Mouse (Mus musculus): ENCODE measurements around the gene Ergic3. TPM values are rescaled to one million over a fixed set of nuclear protein-coding genes. Genes with fewer than 3 reads are reported as not detected.

Gene Ergic3
- total and polyA plus RNA-seq, 2 experiments, result 59.2 to 168 TPM

DNA sequence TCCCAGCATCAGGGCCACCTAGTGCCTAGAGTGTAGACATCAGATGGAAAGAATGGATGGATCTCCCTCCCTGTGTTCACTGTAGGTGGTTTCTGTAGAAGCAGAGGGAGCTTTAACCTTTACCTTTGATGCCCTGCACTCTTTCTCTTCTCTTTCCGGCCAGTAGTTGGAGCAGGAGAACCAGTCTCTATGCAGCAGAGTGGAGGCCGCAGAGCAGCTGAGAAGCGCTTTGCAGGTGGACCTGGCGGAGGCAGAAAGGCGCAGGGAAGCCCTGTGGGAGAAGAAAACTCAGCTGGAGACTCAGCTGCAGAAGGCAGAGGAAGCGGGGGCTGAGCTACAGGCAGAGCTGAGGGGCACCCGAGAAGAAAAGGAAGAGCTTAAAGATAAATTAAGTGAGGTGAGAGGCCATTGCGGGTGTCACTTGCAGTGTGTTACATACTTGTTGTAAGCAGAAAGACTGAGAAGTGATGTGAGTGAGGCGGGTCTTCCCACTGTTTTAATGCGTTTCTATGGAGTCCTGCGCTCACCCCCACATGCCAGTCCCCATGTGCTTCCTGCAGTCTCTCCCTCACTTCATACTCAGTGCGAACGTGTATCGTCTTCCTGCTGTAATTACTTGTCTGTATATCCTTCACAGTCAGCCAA is 33.6 kb upstream of the Ergic3 start:
- Histone ChIP-seq H3K36me3 (ENCODE audit: control insufficient read depth, insufficient read depth, low read length) (peaks cover 42% of the 10 kb centered on the region), H3K27me3 (ENCODE audit: control insufficient read depth, insufficient read depth, low read length) (no peaks in the 10 kb centered on the region), H3K4me1 (ENCODE audit: control insufficient read depth, insufficient read depth, low read length) (no peaks in the 10 kb centered on the region), H3K79me2 (ENCODE audit: control insufficient read depth, insufficient read depth, low read length) (no peaks in the 10 kb centered on the region), H3K27ac (replicated peaks; ENCODE audit: insufficient read depth, low read depth, low read length) (no peak overlapping the region), H3K4me3 (ENCODE audit: insufficient read depth, low read depth, low read length) (no peak overlapping the region), H3K9ac (ENCODE audit: low read depth, low read length) (no peak overlapping the region)
- no peak for TF ChIP-seq CTCF (IDR thresholded peaks at IDR 0.05; ENCODE audit: low read depth, low read length)
- no peak for TF ChIP-seq POLR2A (IDR thresholded peaks at IDR 0.05; ENCODE audit: extremely low read depth, insufficient read depth, low read length)
- no peak for DNase-seq (ENCODE audit: extremely low read depth, low read depth, low spot score)
- WGBS, result 90% methylated on average over 14 of the region's 14 CpGs

DNA sequence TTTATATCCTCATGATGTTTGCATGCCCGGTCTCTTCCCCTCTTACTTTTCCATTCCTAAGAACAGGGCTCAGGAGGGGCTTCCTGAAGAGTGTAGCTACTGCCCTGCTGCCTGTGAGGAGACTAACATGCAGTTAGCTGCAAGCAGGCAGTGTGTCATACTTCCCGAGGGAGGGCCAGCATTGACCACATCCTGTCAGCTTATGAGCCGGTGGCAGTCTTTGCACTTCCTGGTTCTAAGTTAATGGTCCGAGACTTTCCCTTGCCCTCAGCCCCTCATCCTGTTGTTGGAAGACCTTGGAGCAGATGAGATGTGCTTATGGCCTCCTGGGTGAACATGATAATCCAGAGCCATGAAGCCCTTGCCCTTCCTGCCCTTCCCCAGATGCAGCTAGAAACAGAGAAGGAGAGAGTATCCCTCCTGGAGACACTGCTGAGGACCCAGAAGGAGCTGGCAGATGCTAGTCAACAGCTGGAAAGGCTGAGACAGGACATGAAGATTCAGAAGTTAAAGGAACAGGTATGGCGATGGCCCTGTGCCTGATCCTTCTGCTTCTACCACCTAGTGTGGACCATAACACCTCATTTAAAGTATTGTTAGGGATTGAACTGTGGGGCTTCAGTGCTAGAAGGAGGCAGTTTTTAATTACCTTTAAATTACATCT is 28.4 kb upstream of the Ergic3 start:
- Histone ChIP-seq H3K9ac (ENCODE audit: low read depth, low read length) (0 out of 2 replicates have a peak overlapping the region, but pooled peaks have one; percentile 27), H3K4me3 (ENCODE audit: insufficient read depth, low read depth, low read length) (peak overlapping the region; percentile 27; the same call in 1 of the 2 replicates), H3K27ac (replicated peaks; ENCODE audit: insufficient read depth, low read depth, low read length) (no peak overlapping the region), H3K27me3 (ENCODE audit: control insufficient read depth, insufficient read depth, low read length) (no peaks in the 10 kb centered on the region), H3K4me1 (ENCODE audit: control insufficient read depth, insufficient read depth, low read length) (no peaks in the 10 kb centered on the region), H3K36me3 (ENCODE audit: control insufficient read depth, insufficient read depth, low read length) (peaks cover 44% of the 10 kb centered on the region), H3K79me2 (ENCODE audit: control insufficient read depth, insufficient read depth, low read length) (no peaks in the 10 kb centered on the region)
- TF ChIP-seq CTCF (IDR thresholded peaks at IDR 0.05; ENCODE audit: low read depth, low read length) (no peak), POLR2A (IDR thresholded peaks at IDR 0.05; ENCODE audit: extremely low read depth, insufficient read depth, low read length) (no peak)
- 77% methylated on average over 5 of the region's 5 CpGs for WGBS
- peak; percentile 22 for DNase-seq (ENCODE audit: extremely low read depth, low read depth, low spot score)

GRCm38 (mm10) chr2:155985776-155986175 is 22.1 kb upstream of the Ergic3 start:
- H3K36me3 ChIP-seq (ENCODE audit: control insufficient read depth, insufficient read depth, low read length), result peaks cover 32% of the 10 kb centered on the region
- H3K9ac ChIP-seq (ENCODE audit: low read depth, low read length), result no peak overlapping the region
- no peaks in the 10 kb centered on the region for H3K4me1 ChIP-seq (ENCODE audit: control insufficient read depth, insufficient read depth, low read length)
- no peak for DNase-seq (ENCODE audit: extremely low read depth, low read depth, low spot score)
- TF ChIP-seq POLR2A (IDR thresholded peaks at IDR 0.05; ENCODE audit: extremely low read depth, insufficient read depth, low read length) (no peak), CTCF (IDR thresholded peaks at IDR 0.05; ENCODE audit: low read depth, low read length) (no peak)
- no peaks in the 10 kb centered on the region for H3K79me2 ChIP-seq (ENCODE audit: control insufficient read depth, insufficient read depth, low read length)
- WGBS, result 88% methylated on average over 7 of the region's 7 CpGs
- H3K4me3 ChIP-seq (ENCODE audit: insufficient read depth, low read depth, low read length), result no peak overlapping the region
- no peak overlapping the region for H3K27ac ChIP-seq (replicated peaks; ENCODE audit: insufficient read depth, low read depth, low read length)
- no peaks in the 10 kb centered on the region for H3K27me3 ChIP-seq (ENCODE audit: control insufficient read depth, insufficient read depth, low read length)

DNA sequence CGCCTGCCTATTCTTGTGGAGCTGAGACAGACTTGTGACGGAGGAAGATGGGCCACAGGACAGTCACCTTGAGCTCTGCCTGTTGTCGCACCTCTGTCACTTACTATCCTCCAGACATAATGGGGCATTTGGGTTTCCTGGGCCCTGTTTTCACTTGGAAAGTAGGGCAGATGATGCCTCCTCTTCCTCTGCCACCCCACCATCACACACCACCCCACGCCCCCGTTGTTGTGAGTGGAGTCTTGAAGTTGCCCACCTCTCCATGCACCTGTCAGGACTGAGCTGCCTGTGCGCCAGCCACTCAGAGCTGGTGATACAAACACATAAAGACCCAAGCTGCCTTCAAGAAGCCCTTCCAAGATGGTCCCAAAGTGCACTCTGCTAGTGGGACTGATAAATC is 20.7 kb upstream of the Ergic3 start:
- Histone ChIP-seq H3K27ac (replicated peaks; ENCODE audit: insufficient read depth, low read depth, low read length) (no peak overlapping the region), H3K9ac (ENCODE audit: low read depth, low read length) (no peak overlapping the region), H3K36me3 (ENCODE audit: control insufficient read depth, insufficient read depth, low read length) (peaks cover 21% of the 10 kb centered on the region), H3K27me3 (ENCODE audit: control insufficient read depth, insufficient read depth, low read length) (no peaks in the 10 kb centered on the region), H3K79me2 (ENCODE audit: control insufficient read depth, insufficient read depth, low read length) (no peaks in the 10 kb centered on the region), H3K4me1 (ENCODE audit: control insufficient read depth, insufficient read depth, low read length) (no peaks in the 10 kb centered on the region), H3K4me3 (ENCODE audit: insufficient read depth, low read depth, low read length) (no peak overlapping the region)
- TF ChIP-seq CTCF (IDR thresholded peaks at IDR 0.05; ENCODE audit: low read depth, low read length) (no peak), POLR2A (IDR thresholded peaks at IDR 0.05; ENCODE audit: extremely low read depth, insufficient read depth, low read length) (no peak)
- WGBS, result 98% methylated on average over 6 of the region's 6 CpGs
- no peak for DNase-seq (ENCODE audit: extremely low read depth, low read depth, low spot score)

GRCm38 (mm10) chr2:155989085-155989484 is 18.8 kb upstream of the Ergic3 start:
- Histone ChIP-seq H3K4me3 (ENCODE audit: insufficient read depth, low read depth, low read length) (no peak overlapping the region), H3K79me2 (ENCODE audit: control insufficient read depth, insufficient read depth, low read length) (no peaks in the 10 kb centered on the region), H3K27me3 (ENCODE audit: control insufficient read depth, insufficient read depth, low read length) (no peaks in the 10 kb centered on the region), H3K36me3 (ENCODE audit: control insufficient read depth, insufficient read depth, low read length) (peaks cover 13% of the 10 kb centered on the region), H3K9ac (ENCODE audit: low read depth, low read length) (no peak overlapping the region), H3K27ac (replicated peaks; ENCODE audit: insufficient read depth, low read depth, low read length) (no peak overlapping the region), H3K4me1 (ENCODE audit: control insufficient read depth, insufficient read depth, low read length) (no peaks in the 10 kb centered on the region)
- TF ChIP-seq CTCF (IDR thresholded peaks at IDR 0.05; ENCODE audit: low read depth, low read length) (no peak), POLR2A (IDR thresholded peaks at IDR 0.05; ENCODE audit: extremely low read depth, insufficient read depth, low read length) (no peak)
- no peak for DNase-seq (ENCODE audit: extremely low read depth, low read depth, low spot score)
- 89% methylated on average over 4 of the region's 4 CpGs for WGBS

GRCm38 (mm10) chr2:155991151-155991550 is 16.7 kb upstream of the Ergic3 start:
- H3K36me3 ChIP-seq (ENCODE audit: control insufficient read depth, insufficient read depth, low read length), result peaks cover 5% of the 10 kb centered on the region; the same call in 1 of the 2 replicates
- no peak for DNase-seq (ENCODE audit: extremely low read depth, low read depth, low spot score)
- no peak overlapping the region for H3K27ac ChIP-seq (replicated peaks; ENCODE audit: insufficient read depth, low read depth, low read length)

More at GRCm38 (mm10) chr2:155991151-155991550, 16.7 kb upstream of the Ergic3 start:
- H3K27me3 ChIP-seq (ENCODE audit: control insufficient read depth, insufficient read depth, low read length), result no peaks in the 10 kb centered on the region
- no peaks in the 10 kb centered on the region for H3K79me2 ChIP-seq (ENCODE audit: control insufficient read depth, insufficient read depth, low read length)
- no peak overlapping the region for H3K4me3 ChIP-seq (ENCODE audit: insufficient read depth, low read depth, low read length)
- H3K4me1 ChIP-seq (ENCODE audit: control insufficient read depth, insufficient read depth, low read length), result no peaks in the 10 kb centered on the region
- H3K9ac ChIP-seq (ENCODE audit: low read depth, low read length), result no peak overlapping the region
- no peak for TF ChIP-seq POLR2A (IDR thresholded peaks at IDR 0.05; ENCODE audit: extremely low read depth, insufficient read depth, low read length)
- no peak for TF ChIP-seq CTCF (IDR thresholded peaks at IDR 0.05; ENCODE audit: low read depth, low read length)
- WGBS, result 92% methylated on average over 10 of the region's 10 CpGs

All from liver, adult 2 months (tissue).